Comparison of ENCODE assay signal across 23 mouse cellular contexts in the genomic region with DNA sequence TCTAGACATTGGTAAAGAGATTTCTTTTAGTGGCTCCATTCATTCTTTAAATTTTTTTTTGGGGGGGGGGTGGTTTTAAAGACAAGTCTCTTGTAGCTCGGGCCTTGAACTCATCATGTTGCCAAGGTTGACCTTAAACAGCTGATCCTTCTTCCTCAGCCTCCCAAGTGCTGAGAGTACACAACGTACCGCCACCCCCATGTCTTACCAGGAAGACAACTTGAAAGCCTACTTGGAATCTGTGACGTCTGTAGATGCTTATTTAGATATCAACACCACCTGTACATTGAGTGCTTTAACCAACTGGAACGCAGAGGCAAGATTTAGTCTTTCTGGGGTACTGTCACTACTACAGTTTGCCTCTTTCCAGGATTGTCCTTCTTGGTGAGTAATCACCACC. TPM values are rescaled to one million over a fixed set of nuclear protein-coding genes. Genes with fewer than 3 reads are reported as not detected.
"Had no signal": no experiment of that assay in that cellular context is flagged by ENCODE, and none has a peak within 500 bp of the region (broad histone marks: within the 10 kb centered on the region; RNA-seq: fewer than 3 reads in every experiment).

No protein-coding gene starts in this region.

- H3K4me2 ChIP-seq: neural tube, embryonic 15.5 days; stomach, embryonic 15.5 days had no signal

- H3K9ac ChIP-seq: neural tube, embryonic 15.5 days; stomach, embryonic 15.5 days had no signal

- H3K4me3 ChIP-seq: neural tube, embryonic 15.5 days; stomach, embryonic 15.5 days had no signal

- DNase-seq: retina, postnatal 1 day; right cerebral cortex, adult 18-20 months; right cerebral cortex, postnatal 14 days; right cerebral cortex, postnatal 25 days; right cerebral cortex, postnatal 4 days; spleen, adult 18-20 months; thymus, adult 18-20 months; thymus, adult 2 months; thymus, postnatal 14 days; thymus, postnatal 25 days; thymus, postnatal 36 days; thymus, postnatal 4 days had no signal

- H3K27ac ChIP-seq: neural tube, embryonic 15.5 days; stomach, embryonic 15.5 days; stomach, postnatal 0 days had no signal

- H3K36me3 ChIP-seq: neural tube, embryonic 15.5 days; stomach, embryonic 15.5 days had no signal

- H3K9me3 ChIP-seq: neural tube, embryonic 15.5 days; stomach, embryonic 15.5 days had no signal

RNA-seq across cellular contexts. Expression of gene Nkx2-1, which starts 21.9 kb away (rescaled TPM):
- polyA plus RNA-seq: neural tube, embryonic 14.5 days; neural tube, embryonic 15.5 days; small intestine, adult 2 months; spleen, adult 2 months; stomach, embryonic 14.5 days; stomach, embryonic 16.5 days; stomach, postnatal 0 days; testis, adult 2 months; thymus, postnatal 0 days; urinary bladder, adult 2 months had no signal
